Mouse (Mus musculus): Measurements from ENCODE around the gene Gramd4. TPM values are rescaled to one million over a fixed set of nuclear protein-coding genes. Genes with fewer than 3 reads are reported as not detected.

The Gramd4 gene
- polyA plus RNA-seq, 1 experiment from 2014 or later = 12.6 TPM

- Histone ChIP-seq H3K27me3 (replicated peaks; ENCODE audit: control insufficient read depth, insufficient read depth, low read length) (no peaks in the 10 kb centered on the region), H3K4me1 (replicated peaks; ENCODE audit: control insufficient read depth, insufficient read depth, low read length) (peaks cover 50% of the 10 kb centered on the region), H3K27ac (ENCODE audit: low read depth, low read length) (no peak overlapping the region), H3K9ac (ENCODE audit: low read depth, low read length) (no peak overlapping the region), H3K4me2 (no peak overlapping the region), H3K9me3 (ENCODE audit: control insufficient read depth, low read length) (no peaks in the 10 kb centered on the region), H3K36me3 (ENCODE audit: control insufficient read depth, insufficient read depth, low read length) (no peaks in the 10 kb centered on the region), H3K4me3 (ENCODE audit: low read depth, low read length) (no peak overlapping the region)
- ATAC-seq (replicated peaks; ENCODE audit: low FRiP score) (no peak), DNase-seq (ENCODE audit: low spot score) (no peak)
- 82% methylated on average over 8 of the region's 8 CpGs for WGBS
Observed at GRCm38 (mm10) chr15:86086291-86086706, 28.8 kb downstream of the Gramd4 start.

DNA sequence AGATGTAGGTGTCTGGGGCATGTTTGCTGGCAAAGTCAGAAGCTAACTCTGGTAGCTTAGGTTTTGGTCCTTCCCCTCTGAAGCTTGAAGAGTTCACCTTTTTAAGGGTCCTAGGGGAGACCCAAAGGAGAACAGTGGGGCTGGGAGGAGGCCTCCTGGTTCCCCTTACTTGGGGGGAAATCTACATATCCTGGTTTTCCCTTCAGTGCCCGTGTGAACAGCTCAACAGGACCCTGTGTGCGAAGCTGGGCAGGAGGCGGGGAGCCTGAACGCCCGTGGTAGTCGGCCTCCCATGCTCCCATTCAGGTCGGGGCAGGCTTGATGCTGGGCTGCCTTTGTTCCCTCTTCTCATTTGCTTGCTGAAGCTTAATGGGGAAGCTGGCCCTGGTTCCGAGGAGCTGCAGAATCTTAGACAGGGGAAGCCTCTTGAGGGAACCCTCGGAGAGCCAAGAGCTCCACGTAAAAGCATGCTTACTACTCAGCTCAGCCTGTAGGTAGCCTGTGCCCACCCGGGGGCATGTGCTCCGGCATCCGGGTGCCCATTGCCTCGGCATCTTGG is 30.2 kb downstream of the Gramd4 start:
- DNase-seq (ENCODE audit: low spot score) = no peak
- H3K4me3 ChIP-seq (ENCODE audit: low read depth, low read length) = no peak overlapping the region
- 56% methylated on average over 14 of the region's 14 CpGs for WGBS
- H3K27me3 ChIP-seq (replicated peaks; ENCODE audit: control insufficient read depth, insufficient read depth, low read length) = no peaks in the 10 kb centered on the region
- peaks cover 45% of the 10 kb centered on the region for H3K4me1 ChIP-seq (replicated peaks; ENCODE audit: control insufficient read depth, insufficient read depth, low read length)
- ATAC-seq (replicated peaks; ENCODE audit: low FRiP score) = no peak
- no peaks in the 10 kb centered on the region for H3K9me3 ChIP-seq (ENCODE audit: control insufficient read depth, low read length)
- H3K36me3 ChIP-seq (ENCODE audit: control insufficient read depth, insufficient read depth, low read length) = no peaks in the 10 kb centered on the region
- no peak overlapping the region for H3K4me2 ChIP-seq
- H3K9ac ChIP-seq (ENCODE audit: low read depth, low read length) = no peak overlapping the region
- H3K27ac ChIP-seq (ENCODE audit: low read depth, low read length) = no peak overlapping the region

- H3K4me3 ChIP-seq (ENCODE audit: low read depth, low read length) = no peak overlapping the region
- peaks cover 43% of the 10 kb centered on the region for H3K4me1 ChIP-seq (replicated peaks; ENCODE audit: control insufficient read depth, insufficient read depth, low read length)
- H3K9me3 ChIP-seq (ENCODE audit: control insufficient read depth, low read length) = no peaks in the 10 kb centered on the region
- DNase-seq (ENCODE audit: low spot score) (no peak), ATAC-seq (replicated peaks; ENCODE audit: low FRiP score) (no peak)
- 88% methylated on average over 11 of the region's 11 CpGs for WGBS
- no peaks in the 10 kb centered on the region for H3K36me3 ChIP-seq (ENCODE audit: control insufficient read depth, insufficient read depth, low read length)
- no peak overlapping the region for H3K9ac ChIP-seq (ENCODE audit: low read depth, low read length)
- no peak overlapping the region for H3K27ac ChIP-seq (ENCODE audit: low read depth, low read length)
- H3K4me2 ChIP-seq = no peak overlapping the region
- H3K27me3 ChIP-seq (replicated peaks; ENCODE audit: control insufficient read depth, insufficient read depth, low read length) = no peaks in the 10 kb centered on the region
Observed at GRCm38 (mm10) chr15:86088266-86088790, 30.8 kb downstream of the Gramd4 start.

DNA sequence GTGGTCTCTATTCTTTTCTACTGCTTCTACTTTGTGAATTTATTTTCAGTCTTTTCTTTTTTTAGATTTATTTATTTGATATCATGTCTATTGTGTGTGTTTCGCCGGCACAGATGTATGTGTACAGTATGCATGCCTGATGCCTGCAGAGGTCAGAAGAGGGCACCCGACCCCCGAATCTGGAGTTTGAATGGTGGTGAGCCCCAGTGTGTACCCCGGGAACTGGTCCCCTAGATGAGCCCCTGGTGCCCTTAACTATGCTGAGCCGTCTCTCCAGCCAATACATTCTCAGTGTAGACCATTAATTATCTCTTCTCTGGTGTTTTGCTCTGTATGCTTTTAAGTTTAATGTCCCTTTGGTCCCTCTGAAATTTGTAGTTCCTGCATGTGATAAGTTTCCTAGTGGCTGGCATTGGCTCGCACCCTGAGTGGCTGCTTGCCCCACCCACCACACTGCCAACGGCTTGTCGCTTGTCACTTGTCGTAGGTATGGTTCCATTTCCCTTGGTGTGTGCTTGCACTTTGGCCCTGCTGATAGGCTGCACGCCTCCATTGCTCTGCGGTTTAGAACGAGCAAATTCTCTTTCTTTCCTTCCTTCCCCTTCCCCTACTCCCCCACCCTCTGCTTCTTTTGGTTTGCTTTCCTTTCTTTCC is 31.7 kb downstream of the Gramd4 start:
- WGBS = 55% methylated on average over 13 of the region's 13 CpGs
- H3K27ac ChIP-seq (ENCODE audit: low read depth, low read length) = peak overlapping the region; percentile 35; the same call in 1 of the 2 replicates
- no peak overlapping the region for H3K9ac ChIP-seq (ENCODE audit: low read depth, low read length)
- ATAC-seq (replicated peaks; ENCODE audit: low FRiP score) (0 out of 2 replicates have a peak, but pooled peaks have one; percentile 19), DNase-seq (ENCODE audit: low spot score) (no peak)
- H3K36me3 ChIP-seq (ENCODE audit: control insufficient read depth, insufficient read depth, low read length) = no peaks in the 10 kb centered on the region
- no peak overlapping the region for H3K4me2 ChIP-seq
- H3K27me3 ChIP-seq (replicated peaks; ENCODE audit: control insufficient read depth, insufficient read depth, low read length) = no peaks in the 10 kb centered on the region
- no peak overlapping the region for H3K4me3 ChIP-seq (ENCODE audit: low read depth, low read length)
- H3K4me1 ChIP-seq (replicated peaks; ENCODE audit: control insufficient read depth, insufficient read depth, low read length) = peaks cover 36% of the 10 kb centered on the region
- no peaks in the 10 kb centered on the region for H3K9me3 ChIP-seq (ENCODE audit: control insufficient read depth, low read length)

- Histone ChIP-seq H3K9me3 (ENCODE audit: control insufficient read depth, low read length) (no peaks in the 10 kb centered on the region), H3K4me3 (ENCODE audit: low read depth, low read length) (no peak overlapping the region), H3K36me3 (ENCODE audit: control insufficient read depth, insufficient read depth, low read length) (no peaks in the 10 kb centered on the region), H3K27me3 (replicated peaks; ENCODE audit: control insufficient read depth, insufficient read depth, low read length) (no peaks in the 10 kb centered on the region), H3K4me2 (no peak overlapping the region), H3K4me1 (replicated peaks; ENCODE audit: control insufficient read depth, insufficient read depth, low read length) (peaks cover 35% of the 10 kb centered on the region), H3K9ac (ENCODE audit: low read depth, low read length) (no peak overlapping the region), H3K27ac (ENCODE audit: low read depth, low read length) (peak overlapping the region; percentile 35; the same call in 1 of the 2 replicates)
- DNase-seq (ENCODE audit: low spot score) (no peak), ATAC-seq (replicated peaks; ENCODE audit: low FRiP score) (no peak)
- WGBS = 60% methylated on average over 11 of the region's 11 CpGs
Observed at GRCm38 (mm10) chr15:86089991-86090529, 32.6 kb downstream of the Gramd4 start.

- no peaks in the 10 kb centered on the region for H3K9me3 ChIP-seq (ENCODE audit: control insufficient read depth, low read length)
- H3K9ac ChIP-seq (ENCODE audit: low read depth, low read length) = no peak overlapping the region
- H3K27me3 ChIP-seq (replicated peaks; ENCODE audit: control insufficient read depth, insufficient read depth, low read length) = no peaks in the 10 kb centered on the region
- H3K4me3 ChIP-seq (ENCODE audit: low read depth, low read length) = no peak overlapping the region
- 92% methylated on average over 8 of the region's 8 CpGs for WGBS
- peak overlapping the region; percentile 26; the same call in 1 of the 2 replicates for H3K27ac ChIP-seq (ENCODE audit: low read depth, low read length)
- peaks cover 30% of the 10 kb centered on the region for H3K4me1 ChIP-seq (replicated peaks; ENCODE audit: control insufficient read depth, insufficient read depth, low read length)
- H3K4me2 ChIP-seq = no peak overlapping the region
- ATAC-seq (replicated peaks; ENCODE audit: low FRiP score) (no peak), DNase-seq (ENCODE audit: low spot score) (no peak)
- no peaks in the 10 kb centered on the region for H3K36me3 ChIP-seq (ENCODE audit: control insufficient read depth, insufficient read depth, low read length)
Observed at GRCm38 (mm10) chr15:86090578-86090977, 33.1 kb downstream of the Gramd4 start.

GRCm38 (mm10) chr15:86091201-86091997 is 33.9 kb downstream of the Gramd4 start:
- WGBS = 92% methylated on average over 23 of the region's 23 CpGs
- Histone ChIP-seq H3K4me3 (ENCODE audit: low read depth, low read length) (no peak overlapping the region), H3K4me2 (no peak overlapping the region), H3K27ac (ENCODE audit: low read depth, low read length) (no peak overlapping the region), H3K9me3 (ENCODE audit: control insufficient read depth, low read length) (no peaks in the 10 kb centered on the region), H3K4me1 (replicated peaks; ENCODE audit: control insufficient read depth, insufficient read depth, low read length) (peaks cover 22% of the 10 kb centered on the region), H3K36me3 (ENCODE audit: control insufficient read depth, insufficient read depth, low read length) (no peaks in the 10 kb centered on the region), H3K9ac (ENCODE audit: low read depth, low read length) (no peak overlapping the region), H3K27me3 (replicated peaks; ENCODE audit: control insufficient read depth, insufficient read depth, low read length) (no peaks in the 10 kb centered on the region)
- no peak for ATAC-seq (replicated peaks; ENCODE audit: low FRiP score)
- DNase-seq (ENCODE audit: low spot score) = no peak

DNA sequence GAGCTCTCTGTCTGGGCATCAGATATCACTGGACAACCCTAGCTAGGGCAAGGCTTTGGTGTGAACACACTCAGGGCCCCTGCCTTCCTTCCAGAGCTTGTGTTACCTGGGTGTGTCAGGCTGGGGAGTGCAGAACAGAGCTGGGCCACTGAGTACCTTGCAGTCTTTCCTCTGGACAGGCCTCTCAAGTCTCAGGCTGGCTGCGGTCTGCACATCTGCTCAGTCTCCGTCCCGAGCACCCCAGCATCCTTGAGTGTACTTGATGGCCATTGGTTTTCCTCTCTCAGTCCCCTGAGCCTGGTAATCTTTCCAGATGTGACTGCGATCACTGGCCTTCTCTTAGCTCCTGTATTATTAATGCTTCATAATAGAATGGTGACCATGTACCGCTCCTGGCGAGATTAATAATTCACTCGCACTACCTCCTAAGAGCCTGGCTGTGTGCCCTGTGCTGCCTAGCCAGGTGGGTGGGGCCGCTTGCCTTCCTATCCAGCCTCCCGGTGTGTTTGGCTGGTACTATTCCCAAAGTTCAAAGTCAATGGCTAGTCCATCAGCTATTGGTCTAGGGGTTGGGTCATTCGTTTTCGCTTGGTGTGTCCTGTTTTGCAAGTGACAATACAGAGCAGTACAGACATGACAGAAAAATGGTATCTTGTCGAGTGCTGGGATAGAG is 34.6 kb downstream of the Gramd4 start:
- Histone ChIP-seq H3K27me3 (replicated peaks; ENCODE audit: control insufficient read depth, insufficient read depth, low read length) (no peaks in the 10 kb centered on the region), H3K27ac (ENCODE audit: low read depth, low read length) (no peak overlapping the region), H3K4me1 (replicated peaks; ENCODE audit: control insufficient read depth, insufficient read depth, low read length) (peaks cover 18% of the 10 kb centered on the region), H3K9me3 (ENCODE audit: control insufficient read depth, low read length) (no peaks in the 10 kb centered on the region), H3K9ac (ENCODE audit: low read depth, low read length) (no peak overlapping the region), H3K4me3 (ENCODE audit: low read depth, low read length) (no peak overlapping the region), H3K4me2 (no peak overlapping the region), H3K36me3 (ENCODE audit: control insufficient read depth, insufficient read depth, low read length) (no peaks in the 10 kb centered on the region)
- ATAC-seq (replicated peaks; ENCODE audit: low FRiP score) = no peak
- DNase-seq (ENCODE audit: low spot score) = no peak
- WGBS = 90% methylated on average over 12 of the region's 12 CpGs
